Mouse (Mus musculus) hindbrain, embryonic 15.5 days (tissue): Measurements from ENCODE around the gene Camp. TPM values are rescaled to one million over a fixed set of nuclear protein-coding genes. Genes with fewer than 3 reads are reported as not detected.
A peak's percentile ranks its signal among the peaks of the same experiment; 100 is the strongest.
"Not testable (repeated sequence)": the region's sequence is repeated elsewhere in the genome, so short reads cannot be mapped to it uniquely, and the experiment has no call there.

ENCODE experiments used
- ATAC-seq: fragments of 200-750 bp; cut with Nextera tagmentation; 2 replicates; pipeline ENCODE4 v1.8.0; 2017; ENCODE audit warnings: low read depth, moderate number of reproducible peaks, moderate TSS enrichment; ENCODE audit not compliant: low FRiP score
- H3K27ac ChIP-seq: fragments of 300-500 bp; sonication (generic); replicated peaks from 2 replicates; pipeline ENCODE4 v1.5.1; 2015; ENCODE audit warnings: mild to moderate bottlenecking, inconsistent platforms
- H3K27me3 ChIP-seq: fragments of 300-500 bp; sonication (generic); 2 replicates; pipeline ENCODE4 v1.6.1; 2015; ENCODE audit warnings: control low read depth, inconsistent platforms
- H3K36me3 ChIP-seq: fragments of 300-500 bp; sonication (generic); 2 replicates; pipeline ENCODE4 v1.6.1; 2015; ENCODE audit warnings: control low read depth, inconsistent platforms
- H3K4me1 ChIP-seq: fragments of 300-500 bp; sonication (generic); replicated peaks from 2 replicates; pipeline ENCODE4 v1.6.1; 2015; ENCODE audit warnings: control low read depth, inconsistent platforms
- H3K4me2 ChIP-seq: fragments of 300-500 bp; sonication (generic); 2 replicates; pipeline ENCODE4 v1.6.1; 2015; ENCODE audit warnings: moderate library complexity, mild to moderate bottlenecking, inconsistent platforms
- H3K4me3 ChIP-seq: fragments of 300-500 bp; sonication (generic); 2 replicates; pipeline ENCODE4 v1.5.1; 2015; ENCODE audit warnings: mild to moderate bottlenecking, inconsistent platforms
- H3K9ac ChIP-seq: fragments of 300-500 bp; sonication (generic); 2 replicates; pipeline ENCODE4 v1.6.1; 2015; ENCODE audit warnings: inconsistent platforms
- H3K9me3 ChIP-seq: fragments of 300-500 bp; sonication (generic); 2 replicates; pipeline ENCODE4 v1.6.1; 2016; ENCODE audit warnings: control low read depth, inconsistent platforms
- WGBS: fragments of 180-500 bp; shearing (Covaris S2); methylation state at CpG from one replicate; pipeline ENCODE4 v1.1.7; 2015; 5-methylcytosine and 5-hydroxymethylcytosine counted together
- microRNA-seq: library from miRNA; unstranded; fragments of <30 nt; microRNA quantifications from one replicate; pipeline ENCODE4, GENCODE M21; 2016
- polyA plus RNA-seq: library from polyadenylated mRNA; unstranded; fragments of >200 nt; fragmentation: Nextera tagmentation; extraction: Ambion mirVana; gene quantifications from 2 replicates; pipeline ENCODE4 v1.2.1, GENCODE M21; 2015

Gene Camp
- polyA plus RNA-seq, 1 experiment from 2014 or later = 0.75 TPM

GRCm38 (mm10) chr9:109826181-109826580 is 23.2 kb downstream of the Camp start:
- Histone ChIP-seq H3K4me3 (no peak overlapping the region), H3K9me3 (no peaks in the 10 kb centered on the region), H3K36me3 (no peaks in the 10 kb centered on the region), H3K4me1 (no peaks in the 10 kb centered on the region), H3K27ac (no peak overlapping the region), H3K4me2 (no peak overlapping the region), H3K27me3 (no peaks in the 10 kb centered on the region), H3K9ac (no peak overlapping the region)
- WGBS = 78% methylated on average over 5 of the region's 5 CpGs
- ATAC-seq = no peak

- no peak overlapping the region for H3K9ac ChIP-seq
- H3K9me3 ChIP-seq = no peaks in the 10 kb centered on the region
- H3K36me3 ChIP-seq = no peaks in the 10 kb centered on the region
- 70% methylated on average over 4 of the region's 4 CpGs for WGBS
- no peak overlapping the region for H3K4me3 ChIP-seq
- no peaks in the 10 kb centered on the region for H3K4me1 ChIP-seq
- H3K27me3 ChIP-seq = no peaks in the 10 kb centered on the region
- H3K27ac ChIP-seq = no peak overlapping the region
- H3K4me2 ChIP-seq = no peak overlapping the region
- ATAC-seq = no peak
These were observed 23.7 kb downstream of the Camp start for GRCm38 (mm10) chr9:109825739-109826138.

- no peak overlapping the region for H3K27ac ChIP-seq
- H3K9ac ChIP-seq = no peak overlapping the region
- no peak for ATAC-seq
- H3K4me1 ChIP-seq = no peaks in the 10 kb centered on the region
- H3K4me3 ChIP-seq = no peak overlapping the region
- no peaks in the 10 kb centered on the region for H3K9me3 ChIP-seq
- no peaks in the 10 kb centered on the region for H3K36me3 ChIP-seq
- no peak overlapping the region for H3K4me2 ChIP-seq
- no peaks in the 10 kb centered on the region for H3K27me3 ChIP-seq
- WGBS = 67% methylated on average over 6 of the region's 6 CpGs
These were observed 33.1 kb downstream of the Camp start for GRCm38 (mm10) chr9:109816341-109816740.

DNA sequence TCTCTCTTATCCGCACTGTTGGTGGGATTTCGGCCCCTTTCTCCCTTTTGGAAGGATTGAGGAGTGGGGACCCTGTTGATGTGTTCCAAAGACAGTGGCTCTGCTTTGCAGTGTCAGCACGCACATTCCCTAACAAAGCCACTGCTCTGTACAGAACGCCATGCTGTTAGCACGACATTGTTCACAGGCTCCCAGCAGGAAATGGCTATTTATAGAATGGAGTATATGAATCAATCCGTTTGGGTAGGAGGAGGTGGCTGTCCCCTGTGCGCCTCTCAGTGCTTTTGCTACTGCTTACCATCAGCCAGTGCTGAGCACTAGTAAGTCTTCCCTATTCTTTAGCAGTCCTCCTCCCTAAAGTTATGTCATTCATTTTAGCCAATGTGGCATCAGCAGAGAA is 36.0 kb downstream of the Camp start:
- H3K4me2 ChIP-seq = no peak overlapping the region
- no peaks in the 10 kb centered on the region for H3K27me3 ChIP-seq
- H3K4me1 ChIP-seq = no peaks in the 10 kb centered on the region
- no peak overlapping the region for H3K9ac ChIP-seq
- no peak overlapping the region for H3K4me3 ChIP-seq
- WGBS = 23% methylated on average over 7 of the region's 7 CpGs
- no peak overlapping the region for H3K27ac ChIP-seq
- H3K36me3 ChIP-seq = no peaks in the 10 kb centered on the region
- peak; percentile 23; the same call in 1 of the 2 replicates for ATAC-seq
- no peaks in the 10 kb centered on the region for H3K9me3 ChIP-seq

DNA sequence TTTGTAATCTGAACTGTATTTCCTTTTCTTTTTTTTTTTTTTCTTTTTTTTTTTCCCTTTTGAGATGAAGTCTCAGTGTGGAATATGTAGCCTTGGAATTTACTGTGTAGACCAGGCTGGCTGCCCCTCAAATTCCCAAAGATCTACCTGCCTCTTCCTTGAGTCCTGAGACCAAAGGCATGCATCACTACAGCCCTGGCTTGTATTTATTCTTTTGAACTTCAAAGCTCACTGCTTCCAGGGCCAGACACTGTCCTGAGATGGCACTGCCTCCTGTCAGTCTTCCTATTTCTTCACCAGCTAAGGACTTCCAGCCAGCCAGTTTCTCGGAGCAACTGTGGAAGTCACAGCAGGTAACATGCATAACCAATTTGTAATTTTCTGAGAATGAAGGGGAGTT is 37.4 kb downstream of the Camp start, which contains the start of gene Spink8:
Gene Spink8 (plus strand): TSS at position 301 of the 400 bp plus-strand sequence.
- WGBS = 30% methylated on average over 1 of the region's 1 CpGs
- ATAC-seq = no peak

DNA sequence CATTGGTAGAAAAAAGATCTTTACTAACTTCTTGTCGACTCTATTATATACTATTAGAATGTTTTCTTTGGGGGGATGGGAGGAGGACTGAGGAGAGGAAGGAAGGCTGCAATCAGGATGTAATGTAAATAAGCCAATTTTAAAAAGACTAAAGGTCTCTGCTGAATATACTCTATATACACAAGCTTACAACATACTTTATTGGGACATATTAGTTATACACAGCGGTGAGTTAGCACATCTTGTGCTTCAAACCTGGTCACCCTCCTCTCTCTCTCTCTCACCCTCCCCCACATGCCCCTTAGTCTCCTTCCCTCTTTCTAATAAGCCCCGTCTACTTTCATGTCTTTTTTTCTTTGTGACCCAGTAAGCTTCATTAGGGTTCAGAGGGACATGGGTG is 41.5 kb downstream of the Camp start:
- Histone ChIP-seq H3K9ac (no peak overlapping the region), H3K4me1 (no peaks in the 10 kb centered on the region), H3K4me3 (no peak overlapping the region), H3K9me3 (no peaks in the 10 kb centered on the region), H3K27me3 (no peaks in the 10 kb centered on the region), H3K4me2 (no peak overlapping the region), H3K27ac (no peak overlapping the region), H3K36me3 (no peaks in the 10 kb centered on the region)
- 69% methylated on average over 3 of the region's 3 CpGs for WGBS
- no peak for ATAC-seq

More for the DNA sequence above, 37.4 kb downstream of the Camp start, which contains the start of gene Spink8:
- no peak within 1 kb of the TSS for H3K4me3 ChIP-seq
- no peaks in the 10 kb centered on the region for H3K36me3 ChIP-seq
- no peaks in the 10 kb centered on the region for H3K9me3 ChIP-seq
- H3K27ac ChIP-seq = no peak within 1 kb of the TSS
- H3K4me2 ChIP-seq = no peak within 1 kb of the TSS
- no peaks in the 10 kb centered on the region for H3K4me1 ChIP-seq
- H3K27me3 ChIP-seq = no peaks in the 10 kb centered on the region
- no peak within 1 kb of the TSS for H3K9ac ChIP-seq

GRCm38 (mm10) chr9:109806695-109807293 is 42.6 kb downstream of the Camp start:
- Histone ChIP-seq H3K36me3 (no peaks in the 10 kb centered on the region), H3K27me3 (no peaks in the 10 kb centered on the region), H3K4me1 (no peaks in the 10 kb centered on the region), H3K4me2 (no peak overlapping the region), H3K9ac (no peak overlapping the region), H3K4me3 (no peak overlapping the region), H3K27ac (no peak overlapping the region), H3K9me3 (no peaks in the 10 kb centered on the region)
- 89% methylated on average over 2 of the region's 2 CpGs for WGBS
- ATAC-seq = no peak

- no peaks in the 10 kb centered on the region for H3K27me3 ChIP-seq
- no peak overlapping the region for H3K27ac ChIP-seq
- WGBS = 49% methylated on average over 1 of the region's 1 CpGs
- ATAC-seq = no peak
- no peaks in the 10 kb centered on the region for H3K9me3 ChIP-seq
- H3K4me3 ChIP-seq = no peak overlapping the region
- no peaks in the 10 kb centered on the region for H3K36me3 ChIP-seq
- H3K9ac ChIP-seq = no peak overlapping the region
- no peaks in the 10 kb centered on the region for H3K4me1 ChIP-seq
- no peak overlapping the region for H3K4me2 ChIP-seq
These were observed 43.2 kb downstream of the Camp start for GRCm38 (mm10) chr9:109806260-109806659.

GRCm38 (mm10) chr9:109805596-109805995 is 43.8 kb downstream of the Camp start:
- not testable (repeated sequence) for H3K4me3 ChIP-seq, H3K4me1 ChIP-seq, H3K9ac ChIP-seq, H3K27ac ChIP-seq, ATAC-seq, H3K36me3 ChIP-seq, H3K27me3 ChIP-seq, H3K4me2 ChIP-seq, H3K9me3 ChIP-seq
- 85% methylated on average over 2 of the region's 2 CpGs for WGBS

DNA sequence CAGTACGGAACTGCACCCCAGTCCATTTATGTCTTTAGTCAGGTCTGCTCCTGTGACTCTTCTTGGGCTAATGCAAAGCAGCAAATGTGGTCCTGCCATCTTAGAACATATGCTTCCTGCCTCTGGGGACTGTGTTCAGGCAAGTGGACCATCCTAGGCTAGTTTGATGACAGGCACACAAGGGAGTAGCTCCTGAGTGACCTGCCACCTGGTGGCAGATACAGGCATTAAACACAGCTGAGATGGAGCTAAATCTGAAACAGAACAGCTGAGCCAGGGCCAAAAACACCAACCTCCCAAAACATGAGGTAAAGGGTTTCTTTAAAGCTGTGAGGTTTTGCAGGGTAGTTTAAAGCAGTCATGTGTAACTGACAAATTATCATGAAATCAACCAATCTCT is 51.4 kb downstream of the Camp start:
- H3K36me3 ChIP-seq = no peaks in the 10 kb centered on the region
- no peaks in the 10 kb centered on the region for H3K4me1 ChIP-seq
- no peak overlapping the region for H3K4me3 ChIP-seq
- WGBS = 88% methylated on average over 1 of the region's 1 CpGs
- H3K27me3 ChIP-seq = no peaks in the 10 kb centered on the region
- ATAC-seq = no peak
- H3K9me3 ChIP-seq = no peaks in the 10 kb centered on the region
- no peak overlapping the region for H3K27ac ChIP-seq
- no peak overlapping the region for H3K4me2 ChIP-seq
- H3K9ac ChIP-seq = no peak overlapping the region

Small RNAs within 50 kb of the gene (microRNA-seq; reads per million reads assigned to microRNA genes)
- 0.87 reads per million for gene Mir7089

Other genes starting within 250 kb of the Camp start
- gene Fbxw24, start 223.6 kb downstream of the Camp start, polyA plus RNA-seq = 0.14 TPM in 1 of 2 replicates, not detected in the other
- gene Fbxw25, start 185.0 kb downstream of the Camp start, polyA plus RNA-seq = not detected in 2 replicates
- gene Fbxw18, start 146.9 kb downstream of the Camp start, polyA plus RNA-seq = 0.17 TPM in 1 of 2 replicates, not detected in the other
- not detected in 2 replicates for gene Fbxw26, start 103.5 kb downstream of the Camp start, polyA plus RNA-seq
- gene Fbxw27, start 58.9 kb downstream of the Camp start, polyA plus RNA-seq = 0.41 TPM in 1 of 2 replicates, not detected in the other
- 0.21 TPM in 1 of 2 replicates, not detected in the other for gene Spink8, start 37.3 kb downstream of the Camp start, polyA plus RNA-seq
- gene Nme6, start 16.9 kb downstream of the Camp start, polyA plus RNA-seq = 70.6 and 72.9 TPM in 2 replicates
- gene Cdc25a, start 26.0 kb upstream of the Camp start, polyA plus RNA-seq = 12.9 and 14.0 TPM in 2 replicates
- gene Map4, start 81.8 kb upstream of the Camp start, polyA plus RNA-seq = 181 and 201 TPM in 2 replicates